Mouse (Mus musculus) myocyte (in vitro differentiated cells): Measurements from ENCODE around the gene Cers5. TPM values are rescaled to one million over a fixed set of nuclear protein-coding genes. Genes with fewer than 3 reads are reported as not detected.

Source experiments
- H3K27me3 ChIP-seq: one replicate; pipeline ENCODE4 v1.6.1; 2011; ENCODE audit not compliant: control insufficient read depth, insufficient read depth, insufficient read length
- H3K36me3 ChIP-seq: one replicate; pipeline ENCODE4 v1.6.1; 2011; ENCODE audit not compliant: control insufficient read depth, insufficient read depth
- H3K4me2 ChIP-seq: one replicate; pipeline ENCODE4 v1.6.1; 2011; ENCODE audit warnings: low read depth, control low read depth
- H3K4me3 ChIP-seq: one replicate; pipeline ENCODE4 v1.5.1; 2011; ENCODE audit warnings: mild to moderate bottlenecking, control low read depth, moderate library complexity
- H3K79me2 ChIP-seq: one replicate; pipeline ENCODE4 v1.6.1; 2011; ENCODE audit not compliant: control insufficient read depth, insufficient read depth
- H3ac ChIP-seq: one replicate; pipeline ENCODE4 v1.6.1; 2011; ENCODE audit not compliant: control insufficient read depth, insufficient read length
- CEBPB ChIP-seq: IDR thresholded peaks from 2 replicates; pipeline ENCODE4 v1.6.1; 2011; ENCODE audit warnings: mild to moderate bottlenecking, moderate library complexity; ENCODE audit not compliant: poor library complexity, insufficient read depth, severe bottlenecking
- E2F4 ChIP-seq: IDR thresholded peaks from one replicate; pipeline ENCODE4 v1.6.1; 2011; ENCODE audit warnings: mild to moderate bottlenecking, control low read depth, moderate library complexity; ENCODE audit not compliant: insufficient read depth
- MAX ChIP-seq: IDR thresholded peaks from one replicate; pipeline ENCODE4 v1.6.1; 2011; ENCODE audit warnings: low read depth, mild to moderate bottlenecking, control low read depth
- MYOD1 ChIP-seq, 3 experiments: IDR thresholded peaks; one replicate each; pipeline ENCODE4 v1.6.1; 2011; ENCODE audit warnings: control low read depth in 2 of 3, low read depth in 2 of 3, mild to moderate bottlenecking in 2 of 3, moderate library complexity in 1 of 3; ENCODE audit not compliant: insufficient read length in 2 of 3, control insufficient read depth in 1 of 3
- MYOG ChIP-seq, 3 experiments: IDR thresholded peaks; one replicate each; pipeline ENCODE4 v1.6.1; 2011; ENCODE audit warnings: control low read depth in 2 of 3, low read depth in 2 of 3, mild to moderate bottlenecking in 2 of 3; ENCODE audit not compliant: insufficient read length in 2 of 3, control insufficient read depth in 1 of 3, insufficient read depth in 1 of 3
- POLR2A ChIP-seq: IDR thresholded peaks from one replicate; pipeline ENCODE4 v1.6.1; 2011; ENCODE audit warnings: low read depth, mild to moderate bottlenecking, control low read depth, moderate library complexity; ENCODE audit not compliant: insufficient read length
- POLR2AphosphoS2 ChIP-seq: IDR thresholded peaks from one replicate; pipeline ENCODE4 v1.6.1; 2011; ENCODE audit warnings: low read depth, control low read depth; ENCODE audit not compliant: insufficient read length
- REST ChIP-seq: IDR thresholded peaks from one replicate; pipeline ENCODE4 v1.6.1; 2011; ENCODE audit warnings: mild to moderate bottlenecking, control low read depth, moderate library complexity; ENCODE audit not compliant: insufficient read depth, insufficient read length
- SRF ChIP-seq: IDR thresholded peaks from one replicate; pipeline ENCODE4 v1.6.1; 2011; ENCODE audit warnings: low read depth; ENCODE audit not compliant: control insufficient read depth, insufficient read length
- TCF12 ChIP-seq: IDR thresholded peaks from one replicate; pipeline ENCODE4 v1.6.1; 2011; ENCODE audit warnings: mild to moderate bottlenecking, control low read depth; ENCODE audit not compliant: poor library complexity, insufficient read depth, severe bottlenecking
- TCF3 ChIP-seq: IDR thresholded peaks from one replicate; pipeline ENCODE4 v1.6.1; 2011; ENCODE audit warnings: low read depth, control low read depth; ENCODE audit not compliant: insufficient read length
- USF1 ChIP-seq: IDR thresholded peaks from one replicate; pipeline ENCODE4 v1.6.1; 2011; ENCODE audit warnings: low read depth, mild to moderate bottlenecking, control low read depth, moderate library complexity
- polyA plus RNA-seq: library from polyadenylated mRNA; unstranded; fragments of >200 nt; fragmentation: generic; extraction: Trizol; gene quantifications from one replicate; pipeline ENCODE4 v1.2.1, GENCODE M21; 2012; ENCODE audit warnings: missing spikeins

Cers5 gene
- polyA plus RNA-seq, 1 experiment: 68.6 TPM

- Histone ChIP-seq H3K4me2 (peak overlapping the region; percentile 97), H3K79me2 (peaks cover 29% of the 10 kb centered on the region), H3ac (no peak overlapping the region), H3K27me3 (no peaks in the 10 kb centered on the region), H3K36me3 (peaks cover 12% of the 10 kb centered on the region), H3K4me3 (peak overlapping the region; percentile 52)
- TF ChIP-seq TCF3: no peak
- no peak for TF ChIP-seq MYOD1 (IDR thresholded peaks at IDR 0.05; ENCODE audit: control insufficient read depth in 1 of 3, insufficient read length in 2 of 3, low read depth in 2 of 3)
- TF ChIP-seq POLR2AphosphoS2: no peak
- no peak for TF ChIP-seq USF1
- TF ChIP-seq POLR2A: no peak
- TF ChIP-seq TCF12: no peak
- TF ChIP-seq REST: no peak
- no peak for TF ChIP-seq SRF
- TF ChIP-seq MYOG (IDR thresholded peaks at IDR 0.05; ENCODE audit: control insufficient read depth in 1 of 3, insufficient read depth in 1 of 3, insufficient read length in 2 of 3, low read depth in 2 of 3): no peak
- TF ChIP-seq CEBPB: no peak
- TF ChIP-seq E2F4: no peak
Measured at GRCm38 (mm10) chr15:99723515-99724291, 49.0 kb downstream of the Cers5 start.

- peaks cover 23% of the 10 kb centered on the region for H3K79me2 ChIP-seq
- H3K36me3 ChIP-seq: peaks cover 6% of the 10 kb centered on the region
- H3K27me3 ChIP-seq: no peaks in the 10 kb centered on the region
- no peak overlapping the region for H3K4me3 ChIP-seq
- no peak overlapping the region for H3ac ChIP-seq
- peak overlapping the region; percentile 97 for H3K4me2 ChIP-seq
- no peak for TF ChIP-seq TCF12
- TF ChIP-seq TCF3: no peak
- TF ChIP-seq MYOD1 (IDR thresholded peaks at IDR 0.05; ENCODE audit: control insufficient read depth in 1 of 3, insufficient read length in 2 of 3, low read depth in 2 of 3): no peak
- no peak for TF ChIP-seq MYOG (IDR thresholded peaks at IDR 0.05; ENCODE audit: control insufficient read depth in 1 of 3, insufficient read depth in 1 of 3, insufficient read length in 2 of 3, low read depth in 2 of 3)
- TF ChIP-seq POLR2A: no peak
- no peak for TF ChIP-seq CEBPB
- no peak for TF ChIP-seq USF1
- no peak for TF ChIP-seq MAX
- no peak for TF ChIP-seq E2F4
- no peak for TF ChIP-seq REST
- no peak for TF ChIP-seq POLR2AphosphoS2
- no peak for TF ChIP-seq SRF
Measured at GRCm38 (mm10) chr15:99723120-99723514, 49.6 kb downstream of the Cers5 start.

GRCm38 (mm10) chr15:99721921-99722743 is 50.6 kb downstream of the Cers5 start:
- H3K27me3 ChIP-seq: no peaks in the 10 kb centered on the region
- H3K4me2 ChIP-seq: no peak overlapping the region
- H3K4me3 ChIP-seq: no peak overlapping the region
- no peaks in the 10 kb centered on the region for H3K36me3 ChIP-seq
- H3K79me2 ChIP-seq: peaks cover 14% of the 10 kb centered on the region
- no peak for TF ChIP-seq MAX
- H3ac ChIP-seq: no peak overlapping the region

GRCm38 (mm10) chr15:99719865-99720264 is 52.8 kb downstream of the Cers5 start:
- H3K36me3 ChIP-seq: no peaks in the 10 kb centered on the region
- no peaks in the 10 kb centered on the region for H3K79me2 ChIP-seq
- no peak overlapping the region for H3K4me3 ChIP-seq
- no peaks in the 10 kb centered on the region for H3K27me3 ChIP-seq
- H3K4me2 ChIP-seq: no peak overlapping the region
- no peak overlapping the region for H3ac ChIP-seq
- TF ChIP-seq E2F4 (no peak), REST (no peak), TCF3 (no peak), MYOG (IDR thresholded peaks at IDR 0.05; ENCODE audit: control insufficient read depth in 1 of 3, insufficient read depth in 1 of 3, insufficient read length in 2 of 3, low read depth in 2 of 3) (no peak), CEBPB (no peak), POLR2A (no peak), USF1 (no peak), MYOD1 (IDR thresholded peaks at IDR 0.05; ENCODE audit: control insufficient read depth in 1 of 3, insufficient read length in 2 of 3, low read depth in 2 of 3) (no peak), MAX (no peak), SRF (no peak), POLR2AphosphoS2 (no peak), TCF12 (no peak)
